Mouse (Mus musculus): ENCODE results near the gene Vmn1r128. TPM values are rescaled to one million over a fixed set of nuclear protein-coding genes. Genes with fewer than 3 reads are reported as not detected.
"Not testable (repeated sequence)": the region's sequence is repeated elsewhere in the genome, so short reads cannot be mapped to it uniquely, and the experiment has no call there.

Vmn1r128 gene
- not detected in 2 replicates for total RNA-seq (2017)

GRCm38 (mm10) chr7:21349073-21349472 lies at the start of gene Vmn1r128:
Gene Vmn1r128, plus strand, starts transcription at chr7:21349373.
- ATAC-seq (ENCODE audit: extremely low read depth, insufficient number of reproducible peaks, low FRiP score, poor library complexity, severe bottlenecking), result not testable (repeated sequence)

GRCm38 (mm10) chr7:21301367-21301766 lies 47.8 kb upstream of the Vmn1r128 start, which contains the start of gene Vmn1r126:
Gene Vmn1r126, minus strand, starts transcription at chr7:21301467.
- ATAC-seq (ENCODE audit: extremely low read depth, insufficient number of reproducible peaks, low FRiP score, poor library complexity, severe bottlenecking), result not testable (repeated sequence)

- ATAC-seq (ENCODE audit: extremely low read depth, insufficient number of reproducible peaks, low FRiP score, poor library complexity, severe bottlenecking), result not testable (repeated sequence)
Observed at GRCm38 (mm10) chr7:21319761-21320160, 29.4 kb upstream of the Vmn1r128 start, which contains the start of gene Vmn1r127. Gene Vmn1r127, minus strand, starts transcription at chr7:21319861.

- ATAC-seq (ENCODE audit: extremely low read depth, insufficient number of reproducible peaks, low FRiP score, poor library complexity, severe bottlenecking), result not testable (repeated sequence)
Observed at GRCm38 (mm10) chr7:21361191-21361590, 12.0 kb downstream of the Vmn1r128 start, which contains the start of gene Vmn1r129. Gene Vmn1r129, minus strand, starts transcription at chr7:21361291.

Other genes with a start within 250 kb of the Vmn1r128 start
- gene Vmn1r122, start 215.2 kb upstream of the Vmn1r128 start, total RNA-seq (2017), result not detected in 2 replicates
- gene Vmn1r123, start 187.2 kb upstream of the Vmn1r128 start, total RNA-seq (2017), result not detected in 2 replicates
- not detected in 2 replicates for gene Gm5157, start 158.9 kb upstream of the Vmn1r128 start, total RNA-seq (2017)
- not detected in 2 replicates for gene Vmn1r124, start 88.8 kb upstream of the Vmn1r128 start, total RNA-seq (2017)
- gene Vmn1r125, start 77.2 kb upstream of the Vmn1r128 start, total RNA-seq (2017), result not detected in 2 replicates
- not detected in 2 replicates for gene Vmn1r126, start 47.9 kb upstream of the Vmn1r128 start, total RNA-seq (2017)
- not detected in 2 replicates for gene Vmn1r127, start 29.5 kb upstream of the Vmn1r128 start, total RNA-seq (2017)
- gene Vmn1r129, start 11.9 kb downstream of the Vmn1r128 start, total RNA-seq (2017), result not detected in 2 replicates
- gene Gm6882, start 83.4 kb downstream of the Vmn1r128 start, total RNA-seq (2017), result not detected in 2 replicates
- gene Vmn1r130, start 162.4 kb downstream of the Vmn1r128 start, total RNA-seq (2017), result not detected in 2 replicates
- not detected in 2 replicates for gene Vmn1r131, start 196.7 kb downstream of the Vmn1r128 start, total RNA-seq (2017)

Data from neutrophil, adult 5-6 weeks (primary cell).